Mouse (Mus musculus): ENCODE measurements around the gene Smim20.

The Smim20 gene

GRCm38 (mm10) chr5:53306864-53307263 lies 40.0 kb downstream of the Smim20 start:
- no peak for DNase-seq (ENCODE audit: extremely low spot score)

GRCm38 (mm10) chr5:53307437-53307836 lies 40.6 kb downstream of the Smim20 start:
- DNase-seq (ENCODE audit: extremely low spot score) = no peak

- DNase-seq (ENCODE audit: extremely low spot score) = no peak
Measured at GRCm38 (mm10) chr5:53314404-53315167, 47.7 kb downstream of the Smim20 start.

- DNase-seq (ENCODE audit: extremely low spot score) = no peak
Measured at GRCm38 (mm10) chr5:53315829-53316228, 48.9 kb downstream of the Smim20 start.

- no peak for DNase-seq (ENCODE audit: extremely low spot score)
Measured at GRCm38 (mm10) chr5:53317396-53317795, 50.5 kb downstream of the Smim20 start.

GRCm38 (mm10) chr5:53317885-53318466 lies 51.1 kb downstream of the Smim20 start:
- no peak for DNase-seq (ENCODE audit: extremely low spot score)

GRCm38 (mm10) chr5:53320331-53320730 lies 53.4 kb downstream of the Smim20 start:
- no peak for DNase-seq (ENCODE audit: extremely low spot score)

- DNase-seq (ENCODE audit: extremely low spot score) = no peak
Measured at GRCm38 (mm10) chr5:53321901-53322300, 55.0 kb downstream of the Smim20 start.

GRCm38 (mm10) chr5:53322471-53322870 lies 55.6 kb downstream of the Smim20 start:
- DNase-seq (ENCODE audit: extremely low spot score) = no peak

- no peak for DNase-seq (ENCODE audit: extremely low spot score)
Measured at GRCm38 (mm10) chr5:53323121-53323520, 56.2 kb downstream of the Smim20 start.

GRCm38 (mm10) chr5:53324256-53324655 lies 57.4 kb downstream of the Smim20 start:
- DNase-seq (ENCODE audit: extremely low spot score) = no peak

GRCm38 (mm10) chr5:53324791-53325190 lies 57.9 kb downstream of the Smim20 start:
- DNase-seq (ENCODE audit: extremely low spot score) = no peak

GRCm38 (mm10) chr5:53326023-53326422 lies 59.1 kb downstream of the Smim20 start:
- DNase-seq (ENCODE audit: extremely low spot score) = peak; percentile 76

GRCm38 (mm10) chr5:53326491-53326890 lies 59.6 kb downstream of the Smim20 start:
- DNase-seq (ENCODE audit: extremely low spot score) = no peak

All from embryo, embryonic 9.5 days (tissue).